Mouse (Mus musculus): ENCODE measurements at regions not wholly inside any gene's neighbourhood (a gene's known extent, or its start where the extent isn't known, plus 50 kb on each side); places are given as distances from the start of the nearest gene placed in this dataset.

DNA sequence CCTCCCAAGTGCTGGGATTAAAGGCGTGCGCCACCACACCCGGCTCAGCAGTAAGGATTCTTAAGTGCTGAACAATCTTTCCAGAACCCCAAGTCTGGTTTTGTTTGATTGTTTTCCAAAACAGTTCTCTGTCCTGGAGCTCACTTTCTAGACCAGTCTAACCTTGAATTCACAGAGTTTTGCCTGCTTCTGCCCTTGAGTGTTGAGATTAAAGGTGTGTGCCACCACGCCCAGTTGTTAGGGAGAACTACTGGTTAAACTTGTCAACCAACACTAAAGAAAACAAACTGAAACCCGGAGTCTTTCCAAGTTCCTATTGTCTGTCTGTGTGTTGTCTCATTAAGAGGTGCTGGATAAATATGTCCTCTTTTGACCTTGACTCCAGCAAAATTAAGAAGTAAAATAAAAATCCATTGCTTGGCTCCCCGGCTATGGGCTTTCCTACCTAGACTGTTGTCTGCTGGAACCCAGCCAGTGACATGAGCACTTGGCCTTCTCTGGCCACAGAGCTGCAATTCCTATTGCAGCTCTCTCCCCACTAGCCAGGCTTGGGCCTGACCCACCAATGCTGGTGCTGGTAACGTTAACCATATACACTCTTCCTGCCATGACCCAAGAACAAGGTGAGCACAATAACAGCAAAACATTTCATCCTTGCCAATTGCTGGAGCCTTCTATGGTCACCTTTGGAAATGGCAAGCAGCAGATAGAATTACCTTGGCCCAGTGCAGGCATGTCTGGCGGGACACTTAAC lies 51.1 kb upstream of the Klf9 start:
- no peak for ATAC-seq
